Mouse (Mus musculus) megakaryocyte, embryonic 14.5 days (primary cell): Measurements from ENCODE around the gene Apcs. TPM values are rescaled to one million over a fixed set of nuclear protein-coding genes. Genes with fewer than 3 reads are reported as not detected.

Experiments used
- H3K27me3 ChIP-seq: replicated peaks from 2 replicates; pipeline ENCODE3; 2012; ENCODE audit warnings: inconsistent platforms
- H3K36me3 ChIP-seq: replicated peaks from 2 replicates; pipeline ENCODE3; 2012; ENCODE audit warnings: low read length, inconsistent platforms, mixed read lengths
- H3K4me1 ChIP-seq: 2 replicates; pipeline ENCODE4 v1.6.1; 2012; ENCODE audit warnings: inconsistent platforms
- H3K4me3 ChIP-seq: replicated peaks from 2 replicates; pipeline ENCODE3; 2012; ENCODE audit warnings: moderate library complexity, mild to moderate bottlenecking, inconsistent platforms
- H3K9me3 ChIP-seq: 2 replicates; pipeline ENCODE4 v1.6.1; 2012; ENCODE audit warnings: inconsistent platforms
- FLI1 ChIP-seq: IDR thresholded peaks from 2 replicates; pipeline ENCODE4 v1.6.1; 2012; ENCODE audit warnings: low read length, inconsistent platforms, mixed read lengths
- GATA1 ChIP-seq: IDR thresholded peaks from 3 replicates; pipeline ENCODE4 v1.6.1; 2012; ENCODE audit warnings: mixed read lengths, low read length, inconsistent platforms, borderline replicate concordance
- polyA plus RNA-seq: library from polyadenylated mRNA; stranded (reverse); fragments of >175 nt; gene quantifications from 2 replicates; pipeline ENCODE4 v1.2.3, GENCODE M21; 2012; ENCODE audit warnings: low replicate concordance; ENCODE audit not compliant: insufficient read depth

Apcs gene
- polyA plus RNA-seq, result not detected in 2 replicates

DNA sequence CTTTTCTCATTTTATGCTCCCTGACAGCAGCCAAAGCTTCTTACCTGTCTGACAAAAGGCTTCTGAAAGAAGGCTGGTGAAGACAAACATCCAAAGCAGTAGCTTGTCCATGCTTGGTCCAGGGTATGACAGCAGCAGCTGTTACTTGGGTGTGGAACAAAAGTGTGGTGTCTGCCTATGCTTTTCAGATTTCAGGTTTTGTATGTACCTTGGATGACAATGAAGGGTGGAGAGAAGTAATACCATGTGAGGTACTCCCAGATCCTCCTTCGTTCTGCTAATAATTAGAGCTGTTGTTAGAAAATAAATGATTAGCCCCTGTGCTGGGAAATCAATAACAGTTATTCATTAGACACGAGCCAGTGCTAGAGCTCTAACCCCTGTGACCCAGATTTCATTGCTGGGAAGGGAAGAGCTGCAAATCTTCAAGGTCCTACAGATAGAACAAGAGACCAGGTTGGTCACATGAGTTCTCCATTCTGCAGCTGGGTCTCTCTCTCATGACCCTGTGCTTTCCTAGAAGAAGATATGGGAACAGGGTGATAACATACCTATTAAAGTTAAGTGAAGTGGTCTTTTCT, at the start of gene Apcs:
Apcs (minus strand) TSS at position 265 of the 581 bp plus-strand sequence.
- no peak within 1 kb of the TSS for H3K4me3 ChIP-seq
- H3K9me3 ChIP-seq, result no peaks in the 10 kb centered on the region
- TF ChIP-seq FLI1, result no peak
- no peak for TF ChIP-seq GATA1
- H3K27me3 ChIP-seq, result no peaks in the 10 kb centered on the region
- H3K4me1 ChIP-seq, result no peaks in the 10 kb centered on the region
- no peaks in the 10 kb centered on the region for H3K36me3 ChIP-seq

DNA sequence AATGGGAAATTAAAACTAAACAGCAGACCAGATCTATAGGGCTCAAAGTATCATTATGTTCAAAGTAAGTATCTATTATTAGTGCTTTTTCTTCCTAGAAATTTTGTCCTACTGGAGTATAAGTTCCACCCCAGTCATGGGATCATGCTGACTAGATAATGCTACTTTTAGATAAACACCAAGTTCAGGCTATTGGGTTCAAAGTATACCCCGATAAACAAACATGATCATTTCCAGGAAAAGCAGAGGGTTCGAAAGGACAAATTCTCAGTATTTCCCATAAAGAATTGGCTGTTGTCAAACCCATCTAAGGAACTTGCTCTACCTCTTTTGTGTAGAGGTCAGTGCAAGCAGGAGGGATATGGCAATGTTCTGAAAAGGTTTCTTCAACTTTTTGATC, 37.4 kb upstream of the Apcs start:
- Histone ChIP-seq H3K4me1 (no peaks in the 10 kb centered on the region), H3K4me3 (no peak overlapping the region)
- no peak for TF ChIP-seq FLI1
- no peak for TF ChIP-seq GATA1

GRCm38 (mm10) chr1:172918450-172918849, 23.6 kb upstream of the Apcs start:
- Histone ChIP-seq H3K36me3 (no peaks in the 10 kb centered on the region), H3K9me3 (no peaks in the 10 kb centered on the region), H3K4me3 (no peak overlapping the region), H3K27me3 (no peaks in the 10 kb centered on the region), H3K4me1 (no peaks in the 10 kb centered on the region)
- no peak for TF ChIP-seq GATA1
- TF ChIP-seq FLI1, result no peak

More for the DNA sequence above, 37.4 kb upstream of the Apcs start:
- Histone ChIP-seq H3K9me3 (peaks cover 10% of the 10 kb centered on the region), H3K36me3 (no peaks in the 10 kb centered on the region), H3K27me3 (no peaks in the 10 kb centered on the region)

DNA sequence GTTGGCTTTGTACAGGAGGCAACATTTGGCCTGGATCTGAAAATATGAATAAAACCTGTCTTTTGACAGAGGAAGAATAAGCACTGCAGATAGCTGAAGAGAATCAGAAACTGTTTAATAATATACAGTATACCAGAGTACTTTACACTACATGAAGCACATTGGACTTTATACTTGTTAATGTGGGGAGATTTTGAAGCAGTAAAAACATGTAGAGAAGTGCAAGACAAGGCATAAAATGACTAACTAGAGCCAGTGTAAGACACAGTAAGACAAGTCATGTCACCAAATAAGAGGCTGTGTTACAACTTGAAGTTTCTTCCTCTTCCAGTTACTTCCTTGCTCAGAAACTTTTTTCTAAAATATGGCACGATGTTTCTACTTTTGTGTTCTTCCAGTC, 22.3 kb upstream of the Apcs start:
- Histone ChIP-seq H3K36me3 (no peaks in the 10 kb centered on the region), H3K4me3 (no peak overlapping the region), H3K27me3 (no peaks in the 10 kb centered on the region), H3K4me1 (no peaks in the 10 kb centered on the region), H3K9me3 (no peaks in the 10 kb centered on the region)
- TF ChIP-seq FLI1 (no peak), GATA1 (no peak)

DNA sequence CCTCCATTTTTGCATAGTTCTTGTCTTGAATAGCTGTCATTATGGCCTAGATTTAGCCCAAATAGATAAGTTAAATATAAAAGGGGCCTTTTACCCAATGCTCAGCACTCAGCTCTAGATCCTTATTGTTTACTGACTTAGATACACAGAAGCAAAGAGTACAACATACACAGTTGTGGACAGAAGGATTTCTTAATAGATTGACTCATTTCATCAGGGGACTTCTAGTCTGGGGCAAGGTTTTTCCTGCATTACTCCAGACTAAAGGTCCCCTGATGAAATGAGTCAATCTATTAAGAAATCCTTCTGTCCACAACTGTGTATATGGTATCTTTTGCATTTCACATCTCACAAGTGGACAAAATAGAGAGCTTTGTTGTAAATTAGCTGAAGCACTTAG, 8.5 kb upstream of the Apcs start:
- no peaks in the 10 kb centered on the region for H3K4me1 ChIP-seq

GRCm38 (mm10) chr1:172895435-172895834, 594 bp upstream of the Apcs start:
- Histone ChIP-seq H3K27me3 (no peaks in the 10 kb centered on the region), H3K4me3 (no peak overlapping the region), H3K9me3 (no peaks in the 10 kb centered on the region), H3K4me1 (no peaks in the 10 kb centered on the region), H3K36me3 (no peaks in the 10 kb centered on the region)
- no peak for TF ChIP-seq FLI1
- no peak for TF ChIP-seq GATA1

More for the DNA sequence above, 8.5 kb upstream of the Apcs start:
- Histone ChIP-seq H3K4me3 (no peak overlapping the region), H3K36me3 (no peaks in the 10 kb centered on the region), H3K27me3 (no peaks in the 10 kb centered on the region), H3K9me3 (no peaks in the 10 kb centered on the region)
- TF ChIP-seq FLI1, result no peak

DNA sequence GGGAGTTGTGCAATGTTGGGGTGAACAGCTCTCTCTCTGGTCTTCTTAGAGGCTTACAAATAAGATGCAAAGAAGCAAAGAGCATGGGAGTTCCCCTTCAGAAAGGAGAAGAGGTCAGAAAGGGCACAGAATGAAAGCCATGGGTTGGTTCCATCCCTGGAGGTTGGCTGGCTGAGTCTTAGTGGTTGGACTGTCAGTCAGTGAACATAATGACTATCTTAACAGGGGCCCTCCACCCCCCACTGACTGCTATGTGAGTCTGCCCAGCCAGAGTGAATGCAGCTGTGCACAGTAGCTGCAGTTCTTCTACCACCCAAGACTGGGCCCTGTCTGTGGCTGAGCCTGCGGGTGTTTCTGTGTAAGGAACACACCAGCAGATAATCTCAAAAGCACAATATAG, 18.2 kb downstream of the Apcs start:
- no peak for TF ChIP-seq FLI1
- TF ChIP-seq GATA1, result no peak
- Histone ChIP-seq H3K36me3 (no peaks in the 10 kb centered on the region), H3K9me3 (no peaks in the 10 kb centered on the region), H3K4me1 (no peaks in the 10 kb centered on the region), H3K27me3 (no peaks in the 10 kb centered on the region), H3K4me3 (no peak overlapping the region)

GRCm38 (mm10) chr1:172875265-172875664, 19.6 kb downstream of the Apcs start:
- TF ChIP-seq FLI1, result no peak
- TF ChIP-seq GATA1, result no peak
- no peaks in the 10 kb centered on the region for H3K4me1 ChIP-seq
- no peak overlapping the region for H3K4me3 ChIP-seq
- no peaks in the 10 kb centered on the region for H3K9me3 ChIP-seq
- H3K27me3 ChIP-seq, result no peaks in the 10 kb centered on the region
- no peaks in the 10 kb centered on the region for H3K36me3 ChIP-seq

DNA sequence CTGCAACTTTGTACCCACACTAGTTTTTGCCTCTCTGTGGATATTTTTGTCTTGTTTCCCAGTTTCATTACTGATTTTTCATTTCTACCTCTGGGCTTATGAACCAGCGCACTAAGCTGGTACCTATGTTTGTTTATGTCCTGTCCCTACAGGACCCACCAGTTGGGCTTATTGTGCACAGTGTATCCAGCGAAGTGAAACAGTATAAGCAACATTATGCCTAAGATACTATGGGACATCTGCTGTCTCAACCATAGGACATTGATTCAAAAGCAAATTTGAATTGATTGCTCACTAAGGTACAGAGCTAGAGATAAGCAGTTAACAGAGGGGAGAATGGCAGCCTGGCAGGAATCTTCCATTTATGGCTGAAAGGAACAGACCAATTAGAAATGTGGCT, 46.7 kb downstream of the Apcs start:
- Histone ChIP-seq H3K9me3 (no peaks in the 10 kb centered on the region), H3K36me3 (no peaks in the 10 kb centered on the region), H3K4me3 (no peak overlapping the region), H3K4me1 (no peaks in the 10 kb centered on the region), H3K27me3 (no peaks in the 10 kb centered on the region)
- TF ChIP-seq FLI1, result no peak

- H3K27me3 ChIP-seq, result no peaks in the 10 kb centered on the region
- TF ChIP-seq GATA1 (no peak), FLI1 (no peak)
- H3K4me1 ChIP-seq, result no peaks in the 10 kb centered on the region
- H3K4me3 ChIP-seq, result no peak overlapping the region
- no peaks in the 10 kb centered on the region for H3K9me3 ChIP-seq
- H3K36me3 ChIP-seq, result no peaks in the 10 kb centered on the region
Measured at GRCm38 (mm10) chr1:172847044-172847761, 47.6 kb downstream of the Apcs start.

Other genes with a start within 250 kb of the Apcs start
- gene Crp, start 197.0 kb downstream of the Apcs start, polyA plus RNA-seq, result not detected in 2 replicates
- gene Olfr16, start 55.4 kb upstream of the Apcs start, polyA plus RNA-seq, result not detected in 2 replicates
- gene Olfr1408, start 242.3 kb upstream of the Apcs start, polyA plus RNA-seq, result not detected in 2 replicates